In genomic region chr10:30600094-30600534, GRCm38 (mm10) we compare ENCODE assay signal across 8 mouse cellular contexts. TPM values are rescaled to one million over a fixed set of nuclear protein-coding genes. Genes with fewer than 3 reads are reported as not detected.
DNase-seq lines count a peak whose midpoint lies in the region; ATAC-seq lines count a peak whose summit lies in the region.

No protein-coding gene starts in this region.

- peak overlapping the region; percentile 68 for H3K4me2 ChIP-seq in embryonic facial prominence, embryonic 11.5 days (ENCODE audit: low read depth, low read length)
- H3K4me2 ChIP-seq in intestine, embryonic 16.5 days (ENCODE audit: low read depth, low read length): peak overlapping the region; percentile 81

- H3K9me3 ChIP-seq in embryonic facial prominence, embryonic 11.5 days (replicated peaks; ENCODE audit: control insufficient read depth, low read length): no peaks in the 10 kb centered on the region
- no peaks in the 10 kb centered on the region for H3K9me3 ChIP-seq in intestine, embryonic 16.5 days (ENCODE audit: control insufficient read depth, low read length)

- peak overlapping the region; percentile 87 for H3K9ac ChIP-seq in embryonic facial prominence, embryonic 11.5 days (replicated peaks; ENCODE audit: low read length)
- peak overlapping the region; percentile 94 for H3K9ac ChIP-seq in intestine, embryonic 16.5 days (ENCODE audit: low read depth, low read length)

- DNase-seq in embryo, embryonic 10 days (ENCODE audit: low spot score): peak; percentile 57
- no peak for DNase-seq in embryo, embryonic 11 days
- DNase-seq in 416B (ENCODE audit: low read depth): peak; percentile 64
- DNase-seq in embryonic facial prominence, embryonic 11.5 days (ENCODE audit: low spot score): no peak
- DNase-seq in naive thymus-derived CD4-positive, alpha-beta T cell, adult 2 months (ENCODE audit: low read depth): peak; percentile 58
- no peak for DNase-seq in layer of hippocampus, adult 11-12 months (ENCODE audit: low spot score)
- DNase-seq in c-Kit-positive CD71-positive TER-119-positive erythroid progenitor cells, embryonic 14.5 days (ENCODE audit: low spot score): no peak

- ATAC-seq in embryonic facial prominence, embryonic 11.5 days (replicated peaks; ENCODE audit: insufficient number of reproducible peaks, low FRiP score, low TSS enrichment, low read depth): peak; percentile 86
- ATAC-seq in intestine, embryonic 16.5 days: peak; percentile 90

- H3K27me3 ChIP-seq in embryonic facial prominence, embryonic 11.5 days (ENCODE audit: control insufficient read depth, insufficient read depth, low read length): no peaks in the 10 kb centered on the region
- no peaks in the 10 kb centered on the region for H3K27me3 ChIP-seq in intestine, embryonic 16.5 days (replicated peaks; ENCODE audit: control insufficient read depth, insufficient read depth, low read length)

- H3K36me3 ChIP-seq in embryonic facial prominence, embryonic 11.5 days (replicated peaks; ENCODE audit: control insufficient read depth, insufficient read depth, low read depth, low read length): no peaks in the 10 kb centered on the region; the same call in 1 of the 2 replicates
- H3K36me3 ChIP-seq in intestine, embryonic 16.5 days (ENCODE audit: control insufficient read depth, insufficient read depth, low read length): peaks cover 4% of the 10 kb centered on the region; the same call in 1 of the 2 replicates

- H3K4me1 ChIP-seq in embryonic facial prominence, embryonic 11.5 days (ENCODE audit: control insufficient read depth, insufficient read depth, low read length): no peaks in the 10 kb centered on the region
- H3K4me1 ChIP-seq in intestine, embryonic 16.5 days (ENCODE audit: control insufficient read depth, insufficient read depth, low read length): peaks cover 8% of the 10 kb centered on the region

- H3K27ac ChIP-seq in embryonic facial prominence, embryonic 11.5 days (replicated peaks; ENCODE audit: low read depth, low read length): peak overlapping the region; percentile 56
- peak overlapping the region; percentile 79 for H3K27ac ChIP-seq in intestine, embryonic 16.5 days (ENCODE audit: low read length)

- peak overlapping the region; percentile 76 for H3K4me3 ChIP-seq in embryonic facial prominence, embryonic 11.5 days (ENCODE audit: low read depth, low read length)
- H3K4me3 ChIP-seq in intestine, embryonic 16.5 days (ENCODE audit: low read length): peak overlapping the region; percentile 87

- WGBS in embryonic facial prominence, embryonic 11.5 days: 1% methylated on average over 27 of the region's 27 CpGs
- under 1% methylated on average over 27 of the region's 27 CpGs for WGBS in intestine, embryonic 16.5 days

RNA-seq across cellular contexts. Expression of gene Trmt11, which starts 0.4 kb away (rescaled TPM):
- 32.2 and 34.4 TPM in 2 replicates for polyA plus RNA-seq in embryonic facial prominence, embryonic 11.5 days (2014; fragmentation: Nextera tagmentation; extraction: Ambion mirVana)
- 24.0 and 27.7 TPM in 2 replicates for polyA plus RNA-seq in intestine, embryonic 16.5 days (2015; fragmentation: Nextera tagmentation; extraction: Ambion mirVana)

RNA-seq across cellular contexts. Expression of gene Hint3, which starts 29.3 kb away (rescaled TPM):
- 16.2 and 18.5 TPM in 2 replicates for polyA plus RNA-seq in embryonic facial prominence, embryonic 11.5 days (2014; fragmentation: Nextera tagmentation; extraction: Ambion mirVana)
- 37.9 and 42.6 TPM in 2 replicates for polyA plus RNA-seq in intestine, embryonic 16.5 days (2015; fragmentation: Nextera tagmentation; extraction: Ambion mirVana)

Comparison
In these comparisons a context has a peak if more than half of its experiments do, and no peak if none do; other contexts are left out.
1. DNase-seq: peak in embryo, embryonic 10 days (single experiment), 416B (single experiment) and naive thymus-derived CD4-positive, alpha-beta T cell, adult 2 months (single experiment); none in embryo, embryonic 11 days (single experiment), embryonic facial prominence, embryonic 11.5 days (single experiment), layer of hippocampus, adult 11-12 months (single experiment) and c-Kit-positive CD71-positive TER-119-positive erythroid progenitor cells, embryonic 14.5 days (single experiment).